Mouse (Mus musculus) forebrain, postnatal 0 days (tissue): ENCODE measurements around the gene Ffar2. TPM values are rescaled to one million over a fixed set of nuclear protein-coding genes. Genes with fewer than 3 reads are reported as not detected.

Experiments
- ATAC-seq: fragments of 200-750 bp; cut with Nextera tagmentation; 2 replicates; pipeline ENCODE4 v1.8.0; 2017; ENCODE audit warnings: mild to moderate bottlenecking, moderate library complexity
- DNase-seq: peaks from one replicate; pipeline ENCODE4 v3.0.0-alpha.2; 2015
- H3K27ac ChIP-seq: fragments of 300-500 bp; sonication (generic); 2 replicates; pipeline ENCODE4 v1.5.1; 2014; ENCODE audit warnings: low read depth, mild to moderate bottlenecking, antibody characterized with exemption, low read length, moderate library complexity, mixed read lengths
- H3K27me3 ChIP-seq: fragments of 300-500 bp; sonication (generic); 2 replicates; pipeline ENCODE4 v1.6.1; 2014; ENCODE audit warnings: mild to moderate bottlenecking, low read length, mixed read lengths; ENCODE audit not compliant: insufficient read depth
- H3K36me3 ChIP-seq: fragments of 300-500 bp; sonication (generic); 2 replicates; pipeline ENCODE4 v1.6.1; 2014; ENCODE audit warnings: mild to moderate bottlenecking, moderate library complexity; ENCODE audit not compliant: insufficient read depth
- H3K4me1 ChIP-seq: fragments of 300-500 bp; sonication (generic); 2 replicates; pipeline ENCODE4 v1.6.1; 2014; ENCODE audit warnings: antibody characterized with exemption; ENCODE audit not compliant: insufficient read depth
- H3K4me2 ChIP-seq: fragments of 300-500 bp; sonication (generic); 2 replicates; pipeline ENCODE4 v1.6.1; 2014; ENCODE audit warnings: low read depth, mild to moderate bottlenecking, moderate library complexity
- H3K4me3 ChIP-seq: fragments of 300-500 bp; sonication (generic); 2 replicates; pipeline ENCODE4 v1.5.1; 2014; ENCODE audit warnings: low read depth, low read length, mixed read lengths
- H3K9ac ChIP-seq: fragments of 300-500 bp; sonication (generic); 2 replicates; pipeline ENCODE4 v1.6.1; 2014; ENCODE audit warnings: mild to moderate bottlenecking
- H3K9me3 ChIP-seq: fragments of 300-500 bp; sonication (generic); 2 replicates; pipeline ENCODE4 v1.6.1; 2016; ENCODE audit warnings: low read length
- CTCF ChIP-seq: sonication (generic); IDR thresholded peaks from 2 replicates; pipeline ENCODE4 v1.5.1; 2016; ENCODE audit warnings: antibody characterized with exemption, control low read depth, low read depth
- WGBS: fragments of 180-500 bp; shearing (Covaris S2); extraction: QIAGEN DNeasy Blood & Tissue Kit; methylation state at CpG from one replicate; pipeline ENCODE4 v1.1.7; 2014; 5-methylcytosine and 5-hydroxymethylcytosine counted together
- polyA plus RNA-seq: library from polyadenylated mRNA; unstranded; fragments of >200 nt; fragmentation: Nextera tagmentation; extraction: Ambion mirVana; gene quantifications from 2 replicates; pipeline ENCODE4 v1.2.1, GENCODE M21; 2015
- total RNA-seq: library from RNA; depleted of rRNA; stranded (reverse); fragments of >200 nt; gene quantifications from 2 replicates; pipeline ENCODE4 v1.2.3, GENCODE M21; 2014; rRNA removed

Gene Ffar2
- total and polyA plus RNA-seq, 2 experiments from 2014 or later: 0.07 TPM; not detected in 1

- no peaks in the 10 kb centered on the region for H3K9me3 ChIP-seq
- DNase-seq: no peak
- ATAC-seq: no peak
- no peak for TF ChIP-seq CTCF
- no peaks in the 10 kb centered on the region for H3K27me3 ChIP-seq
- H3K4me2 ChIP-seq: no peak overlapping the region
- H3K36me3 ChIP-seq: no peaks in the 10 kb centered on the region
- WGBS: 46% methylated on average over 7 of the region's 7 CpGs
- no peaks in the 10 kb centered on the region for H3K4me1 ChIP-seq
- no peak overlapping the region for H3K27ac ChIP-seq
- H3K4me3 ChIP-seq: no peak overlapping the region
- H3K9ac ChIP-seq: no peak overlapping the region
These were observed 46.4 kb downstream of the Ffar2 start for GRCm38 (mm10) chr7:30777081-30777579.

DNA sequence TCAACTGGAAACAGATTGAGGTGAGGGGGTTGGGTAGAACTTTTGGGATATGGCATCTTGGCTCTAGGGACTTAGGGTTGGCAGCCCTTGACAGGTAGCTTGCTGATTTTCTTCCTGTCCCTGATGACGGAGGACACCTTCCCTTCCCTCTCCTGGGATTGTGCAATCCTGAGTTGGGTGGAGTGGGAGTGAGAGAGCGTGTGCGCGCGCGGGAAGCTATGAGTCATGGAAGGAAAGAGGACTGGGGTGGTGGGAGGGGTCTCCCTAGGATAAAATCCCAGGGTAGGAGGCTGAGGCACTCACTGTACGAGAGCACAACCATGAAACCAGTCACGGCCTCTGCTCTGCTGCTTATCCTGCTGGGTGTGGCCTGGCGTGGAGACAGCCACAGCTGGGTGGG is 47.5 kb downstream of the Ffar2 start:
- Histone ChIP-seq H3K9me3 (no peaks in the 10 kb centered on the region), H3K4me3 (no peak overlapping the region), H3K27me3 (no peaks in the 10 kb centered on the region), H3K27ac (no peak overlapping the region), H3K9ac (no peak overlapping the region), H3K36me3 (no peaks in the 10 kb centered on the region), H3K4me1 (no peaks in the 10 kb centered on the region), H3K4me2 (no peak overlapping the region)
- TF ChIP-seq CTCF: no peak
- ATAC-seq (no peak), DNase-seq (no peak)
- WGBS: 92% methylated on average over 9 of the region's 9 CpGs

- Histone ChIP-seq H3K4me1 (no peaks in the 10 kb centered on the region), H3K27me3 (no peaks in the 10 kb centered on the region; the same call in none of the 2 replicates), H3K36me3 (no peaks in the 10 kb centered on the region), H3K4me2 (no peak overlapping the region), H3K4me3 (no peak overlapping the region), H3K9ac (no peak overlapping the region), H3K9me3 (no peaks in the 10 kb centered on the region), H3K27ac (no peak overlapping the region)
- 30% methylated on average over 9 of the region's 9 CpGs for WGBS
- ATAC-seq (no peak), DNase-seq (no peak)
- no peak for TF ChIP-seq CTCF
These were observed 54.3 kb downstream of the Ffar2 start for GRCm38 (mm10) chr7:30769236-30769635.

Other genes starting within 250 kb of the Ffar2 start
- 31.2 and 31.5 TPM in 2 replicates for gene Kmt2b, start 235.0 kb downstream of the Ffar2 start, total RNA-seq
- 3.8 and 5.2 TPM in 2 replicates for gene Kmt2b, start 235.0 kb downstream of the Ffar2 start, polyA plus RNA-seq
- gene Zbtb32, start 224.9 kb downstream of the Ffar2 start, total RNA-seq: not detected in 2 replicates
- 0.08 and 0.17 TPM in 2 replicates for gene Zbtb32, start 224.9 kb downstream of the Ffar2 start, polyA plus RNA-seq
- gene Upk1a, start 210.9 kb downstream of the Ffar2 start, total RNA-seq: 0.29 and 0.38 TPM in 2 replicates
- 0.42 and 0.62 TPM in 2 replicates for gene Upk1a, start 210.9 kb downstream of the Ffar2 start, polyA plus RNA-seq
- gene Cox6b1, start 197.6 kb downstream of the Ffar2 start, total RNA-seq: 292 and 602 TPM in 2 replicates
- gene Cox6b1, start 197.6 kb downstream of the Ffar2 start, polyA plus RNA-seq: 1,225 and 1,355 TPM in 2 replicates
- gene Etv2, start 187.9 kb downstream of the Ffar2 start, total RNA-seq: not detected in 2 replicates
- gene Etv2, start 187.9 kb downstream of the Ffar2 start, polyA plus RNA-seq: not detected in 2 replicates
- gene Rbm42, start 173.5 kb downstream of the Ffar2 start, total RNA-seq: 150 and 156 TPM in 2 replicates
- 148 and 160 TPM in 2 replicates for gene Rbm42, start 173.5 kb downstream of the Ffar2 start, polyA plus RNA-seq
- 16.3 and 18.5 TPM in 2 replicates for gene Haus5, start 158.8 kb downstream of the Ffar2 start, total RNA-seq
- 17.7 and 18.3 TPM in 2 replicates for gene Haus5, start 158.8 kb downstream of the Ffar2 start, polyA plus RNA-seq
- not detected in 2 replicates for gene Pmis2, start 152.2 kb downstream of the Ffar2 start, total RNA-seq
- not detected in 2 replicates for gene Pmis2, start 152.2 kb downstream of the Ffar2 start, polyA plus RNA-seq
- gene 2200002J24Rik, start 124.8 kb downstream of the Ffar2 start, total RNA-seq: not detected in 2 replicates
- not detected in 2 replicates for gene 2200002J24Rik, start 124.8 kb downstream of the Ffar2 start, polyA plus RNA-seq
- 1.2 and 2.0 TPM in 2 replicates for gene Atp4a, start 111.6 kb downstream of the Ffar2 start, total RNA-seq
- 2.8 and 4.7 TPM in 2 replicates for gene Atp4a, start 111.6 kb downstream of the Ffar2 start, polyA plus RNA-seq
- 173 TPM in 2 replicates for gene Tmem147, start 94.2 kb downstream of the Ffar2 start, total RNA-seq
- 290 and 328 TPM in 2 replicates for gene Tmem147, start 94.2 kb downstream of the Ffar2 start, polyA plus RNA-seq
- not detected in 2 replicates for gene Gapdhs, start 80.1 kb downstream of the Ffar2 start, total RNA-seq
- gene Gapdhs, start 80.1 kb downstream of the Ffar2 start, polyA plus RNA-seq: 0.15 and 0.65 TPM in 2 replicates
- gene Sbsn, start 72.3 kb downstream of the Ffar2 start, total RNA-seq: 2.8 and 4.6 TPM in 2 replicates
- 2.3 and 3.5 TPM in 2 replicates for gene Sbsn, start 72.3 kb downstream of the Ffar2 start, polyA plus RNA-seq
- 2.2 and 5.2 TPM in 2 replicates for gene Dmkn, start 60.0 kb downstream of the Ffar2 start, total RNA-seq
- 7.2 and 7.4 TPM in 2 replicates for gene Dmkn, start 60.0 kb downstream of the Ffar2 start, polyA plus RNA-seq
- not detected in 2 replicates for gene Krtdap, start 35.9 kb downstream of the Ffar2 start, total RNA-seq
- 1.4 and 1.5 TPM in 2 replicates for gene Krtdap, start 35.9 kb downstream of the Ffar2 start, polyA plus RNA-seq
- not detected in 2 replicates for gene Ffar3, start 32.4 kb upstream of the Ffar2 start, total RNA-seq
- gene Ffar3, start 32.4 kb upstream of the Ffar2 start, polyA plus RNA-seq: 0.09 TPM in 1 of 2 replicates, not detected in the other
- gene Ffar1, start 37.8 kb upstream of the Ffar2 start, total RNA-seq: 0.08 TPM in 1 of 2 replicates, not detected in the other
- gene Ffar1, start 37.8 kb upstream of the Ffar2 start, polyA plus RNA-seq: not detected in 2 replicates
- not detected in 2 replicates for gene Cd22, start 56.6 kb upstream of the Ffar2 start, total RNA-seq
- 0.10 TPM in 1 of 2 replicates, not detected in the other for gene Cd22, start 56.6 kb upstream of the Ffar2 start, polyA plus RNA-seq
- gene Mag, start 91.1 kb upstream of the Ffar2 start, total RNA-seq: 2.5 and 2.9 TPM in 2 replicates
- gene Mag, start 91.1 kb upstream of the Ffar2 start, polyA plus RNA-seq: 2.7 and 3.6 TPM in 2 replicates
- not detected in 2 replicates for gene Hamp2, start 100.9 kb upstream of the Ffar2 start, total RNA-seq
- gene Hamp2, start 100.9 kb upstream of the Ffar2 start, polyA plus RNA-seq: not detected in 2 replicates
- not detected in 2 replicates for gene Hamp, start 120.3 kb upstream of the Ffar2 start, total RNA-seq
- gene Hamp, start 120.3 kb upstream of the Ffar2 start, polyA plus RNA-seq: not detected in 2 replicates
- gene Usf2, start 133.0 kb upstream of the Ffar2 start, total RNA-seq: 81.4 and 93.9 TPM in 2 replicates
- 18.9 and 22.6 TPM in 2 replicates for gene Usf2, start 133.0 kb upstream of the Ffar2 start, polyA plus RNA-seq
- gene Lsr, start 149.7 kb upstream of the Ffar2 start, total RNA-seq: 17.6 and 19.3 TPM in 2 replicates
- 25.1 and 25.9 TPM in 2 replicates for gene Lsr, start 149.7 kb upstream of the Ffar2 start, polyA plus RNA-seq
- gene Fam187b, start 150.0 kb upstream of the Ffar2 start, total RNA-seq: 0.08 and 0.48 TPM in 2 replicates
- 0.50 and 0.78 TPM in 2 replicates for gene Fam187b, start 150.0 kb upstream of the Ffar2 start, polyA plus RNA-seq
- gene Fxyd5, start 218.7 kb upstream of the Ffar2 start, total RNA-seq: 10.9 and 19.9 TPM in 2 replicates
- 25.1 and 30.4 TPM in 2 replicates for gene Fxyd5, start 218.7 kb upstream of the Ffar2 start, polyA plus RNA-seq
- gene Fxyd7, start 227.7 kb upstream of the Ffar2 start, total RNA-seq: 74.3 and 92.0 TPM in 2 replicates
- gene Fxyd7, start 227.7 kb upstream of the Ffar2 start, polyA plus RNA-seq: 167 and 231 TPM in 2 replicates
- gene Fxyd1, start 233.4 kb upstream of the Ffar2 start, total RNA-seq: 14.9 and 19.5 TPM in 2 replicates
- 56.8 and 66.3 TPM in 2 replicates for gene Fxyd1, start 233.4 kb upstream of the Ffar2 start, polyA plus RNA-seq
- 1.1 and 1.6 TPM in 2 replicates for gene Lgi4, start 235.6 kb upstream of the Ffar2 start, total RNA-seq
- gene Lgi4, start 235.6 kb upstream of the Ffar2 start, polyA plus RNA-seq: 0.68 and 0.98 TPM in 2 replicates